Mouse (Mus musculus) liver, adult 2 months (tissue): ENCODE data around the gene Apoa5. TPM values are rescaled to one million over a fixed set of nuclear protein-coding genes. Genes with fewer than 3 reads are reported as not detected.

Experiments used
- DNase-seq: peaks from one replicate; pipeline ENCODE4 v3.0.0-alpha.2; 2011; ENCODE audit warnings: low read depth, low spot score; ENCODE audit errors: extremely low read depth
- H3K27ac ChIP-seq: fragments of 200-500 bp; replicated peaks from 2 replicates; pipeline ENCODE4 v1.5.1; 2012; ENCODE audit warnings: low read depth, mild to moderate bottlenecking, control low read depth, inconsistent platforms, low read length; ENCODE audit not compliant: insufficient read depth
- H3K27me3 ChIP-seq: fragments of 200-500 bp; 2 replicates; pipeline ENCODE4 v1.6.1; 2012; ENCODE audit warnings: mild to moderate bottlenecking, moderate library complexity, low read length, inconsistent platforms; ENCODE audit not compliant: control insufficient read depth, insufficient read depth
- H3K36me3 ChIP-seq: fragments of 200-500 bp; 2 replicates; pipeline ENCODE4 v1.6.1; 2012; ENCODE audit warnings: low read length, inconsistent platforms; ENCODE audit not compliant: control insufficient read depth, insufficient read depth
- H3K4me1 ChIP-seq: fragments of 200-500 bp; 2 replicates; pipeline ENCODE4 v1.6.1; 2011; ENCODE audit warnings: low read length; ENCODE audit not compliant: control insufficient read depth, insufficient read depth
- H3K4me3 ChIP-seq: fragments of 200-500 bp; 2 replicates; pipeline ENCODE4 v1.5.1; 2011; ENCODE audit warnings: low read depth, mild to moderate bottlenecking, control low read depth, low read length, moderate library complexity; ENCODE audit not compliant: insufficient read depth
- H3K79me2 ChIP-seq: fragments of 200-500 bp; 2 replicates; pipeline ENCODE4 v1.6.1; 2012; ENCODE audit warnings: inconsistent platforms, mild to moderate bottlenecking, low read length, moderate library complexity; ENCODE audit not compliant: control insufficient read depth, insufficient read depth
- H3K9ac ChIP-seq: fragments of 200-500 bp; 2 replicates; pipeline ENCODE4 v1.6.1; 2012; ENCODE audit warnings: low read depth, mild to moderate bottlenecking, control low read depth, inconsistent platforms, low read length
- CTCF ChIP-seq: fragments of 200-500 bp; IDR thresholded peaks from 2 replicates; pipeline ENCODE4 v1.5.1; 2011; ENCODE audit warnings: low read depth, low read length, control low read depth
- POLR2A ChIP-seq: fragments of 200-500 bp; IDR thresholded peaks from 2 replicates; pipeline ENCODE4 v1.6.1; 2011; ENCODE audit warnings: low read length, control low read depth; ENCODE audit not compliant: insufficient read depth; ENCODE audit errors: extremely low read depth
- WGBS: fragments of 180-500 bp; shearing (Covaris S2); methylation state at CpG from one replicate; pipeline ENCODE4 v1.1.7; 2018; 5-methylcytosine and 5-hydroxymethylcytosine counted together
- polyA plus RNA-seq: library from polyadenylated mRNA; depleted of rRNA; stranded (reverse); fragments of >200 nt; gene quantifications from 2 replicates; pipeline ENCODE4 v1.2.3, GENCODE M21; 2012
- total RNA-seq: library from RNA; depleted of rRNA; stranded (reverse); fragments of >200 nt; gene quantifications from 2 replicates; pipeline ENCODE4 v1.2.3, GENCODE M21; 2014

Apoa5 gene
- total and polyA plus RNA-seq, 2 experiments = 771 to 3,079 TPM

- Histone ChIP-seq H3K79me2 (peaks cover 3% of the 10 kb centered on the region; the same call in 1 of the 2 replicates), H3K4me3 (peak overlapping the region; percentile 63), H3K4me1 (peaks cover 7% of the 10 kb centered on the region), H3K27me3 (no peaks in the 10 kb centered on the region), H3K27ac (peak overlapping the region; percentile 88), H3K9ac (peak overlapping the region; percentile 79), H3K36me3 (peaks cover 11% of the 10 kb centered on the region)
- DNase-seq = peak; percentile 55
- WGBS = 37% methylated on average over 5 of the region's 5 CpGs
- TF ChIP-seq CTCF (peak; percentile 15; the same call in 1 of the 2 replicates), POLR2A (0 out of 2 replicates have a peak, but pooled peaks have one; percentile 56)
Observed at GRCm38 (mm10) chr9:46269125-46269524, 692 bp downstream of the Apoa5 start.

DNA sequence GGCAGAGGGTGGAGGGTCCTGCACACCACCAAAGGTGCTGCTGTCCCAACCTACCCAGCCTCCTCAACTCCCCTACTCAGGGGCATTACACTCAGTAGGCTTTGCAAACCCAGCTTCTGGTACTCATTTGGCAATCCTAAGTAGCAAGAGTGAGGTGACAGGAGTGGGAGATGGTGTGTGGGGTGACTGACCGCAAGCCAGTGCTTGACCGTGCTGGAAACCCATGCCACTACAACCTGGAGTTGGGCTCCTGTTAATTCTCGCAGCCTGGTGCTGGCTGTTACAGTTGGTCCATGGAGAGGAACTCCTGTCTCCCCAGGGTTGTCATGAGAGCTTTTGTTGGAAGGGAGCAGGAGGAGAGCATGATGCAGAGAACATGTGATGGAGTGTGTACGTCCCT, 2.3 kb downstream of the Apoa5 start:
- H3K9ac ChIP-seq = peak overlapping the region; percentile 79
- no peaks in the 10 kb centered on the region for H3K27me3 ChIP-seq
- peak overlapping the region; percentile 63 for H3K4me3 ChIP-seq

DNA sequence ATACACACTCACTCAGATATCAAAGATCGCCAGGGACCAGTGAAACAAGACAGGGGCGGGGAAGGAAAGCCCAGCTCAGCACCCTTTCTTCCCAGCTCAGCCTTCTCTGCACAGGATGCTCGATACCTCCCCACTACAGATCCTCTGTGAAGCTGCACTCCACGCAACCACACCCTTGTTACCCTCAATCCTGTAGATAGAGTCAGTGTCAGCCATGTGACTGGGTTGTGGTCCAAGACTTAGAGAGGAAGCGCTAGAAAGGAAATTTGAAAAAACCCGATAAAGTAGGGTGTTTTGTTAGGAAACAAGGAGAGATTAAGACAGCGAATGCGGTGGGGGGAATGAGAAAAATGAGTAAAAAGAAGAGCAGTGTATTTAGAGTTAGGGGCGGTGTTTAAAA, 3.6 kb downstream of the Apoa5 start:
- WGBS = 12% methylated on average over 9 of the region's 9 CpGs
- DNase-seq = peak; percentile 91
- Histone ChIP-seq H3K4me3 (peak overlapping the region; percentile 63), H3K27ac (peak overlapping the region; percentile 88), H3K79me2 (peaks cover 3% of the 10 kb centered on the region; the same call in 1 of the 2 replicates), H3K9ac (peak overlapping the region; percentile 5), H3K27me3 (no peaks in the 10 kb centered on the region), H3K4me1 (peaks cover 19% of the 10 kb centered on the region), H3K36me3 (peaks cover 35% of the 10 kb centered on the region)
- TF ChIP-seq POLR2A = peak; percentile 91
- TF ChIP-seq CTCF = 0 out of 2 replicates have a peak, but pooled peaks have one; percentile 13

More for the DNA sequence above, 2.3 kb downstream of the Apoa5 start:
- Histone ChIP-seq H3K27ac (peak overlapping the region; percentile 88), H3K36me3 (peaks cover 22% of the 10 kb centered on the region), H3K4me1 (peaks cover 11% of the 10 kb centered on the region), H3K79me2 (peaks cover 3% of the 10 kb centered on the region; the same call in 1 of the 2 replicates)
- peak; percentile 51 for DNase-seq
- WGBS = 49% methylated on average over 4 of the region's 4 CpGs
- TF ChIP-seq CTCF (no peak; the same call in 1 of the 2 replicates), POLR2A (peak; percentile 79)

DNA sequence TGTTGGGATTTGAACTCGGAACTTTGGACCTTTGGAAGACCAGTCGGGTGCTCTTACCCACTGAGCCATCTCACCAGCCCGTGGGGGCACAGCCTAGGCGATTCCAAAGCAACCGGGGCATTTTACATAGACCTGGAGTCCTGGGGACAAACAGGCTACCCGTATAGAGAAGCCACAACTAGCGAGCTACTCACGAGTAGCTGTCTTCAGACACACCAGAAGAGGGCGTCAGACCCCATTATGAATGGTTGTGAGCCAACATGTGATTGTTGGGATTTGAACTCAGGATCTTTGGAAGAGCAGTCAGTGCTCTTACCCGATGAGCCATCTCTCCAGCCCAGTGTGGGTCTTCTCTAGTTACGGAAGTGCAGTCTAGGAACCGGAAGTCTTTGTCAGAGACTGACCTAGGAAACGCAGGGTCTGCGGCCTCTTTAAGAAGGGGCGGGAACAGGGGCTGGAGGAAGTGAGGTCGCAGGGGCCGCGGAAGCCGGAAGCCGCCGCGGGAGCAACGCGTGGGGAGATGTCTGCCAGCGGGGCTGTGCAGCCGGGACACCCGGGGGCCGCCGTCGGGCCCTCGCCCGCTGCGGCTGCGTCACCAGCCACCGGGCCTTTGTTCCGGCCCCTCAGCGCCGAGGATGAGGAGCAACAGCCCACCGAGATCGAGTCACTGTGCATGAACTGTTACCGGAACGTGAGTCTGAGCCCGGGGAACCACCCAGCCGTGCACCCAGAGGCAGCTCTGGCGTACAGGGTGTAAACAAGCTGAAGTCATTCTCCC, 4.4 kb downstream of the Apoa5 start, which contains the start of gene Zpr1:
Gene Zpr1 (plus strand): TSS at position 388 of the 778 bp plus-strand sequence.
- peaks cover 43% of the 10 kb centered on the region for H3K36me3 ChIP-seq
- peak within 1 kb of the TSS; percentile 77 for H3K9ac ChIP-seq
- H3K27me3 ChIP-seq = no peaks in the 10 kb centered on the region
- peak within 1 kb of the TSS; percentile 88 for H3K27ac ChIP-seq
- peak; percentile 98 for DNase-seq
- WGBS = 1% methylated on average over 45 of the region's 45 CpGs
- TF ChIP-seq POLR2A (peak; percentile 53; the same call in 1 of the 2 replicates), CTCF (no peak; the same call in 1 of the 2 replicates)
- H3K4me1 ChIP-seq = peaks cover 16% of the 10 kb centered on the region
- peaks cover 3% of the 10 kb centered on the region; the same call in 1 of the 2 replicates for H3K79me2 ChIP-seq
- peak within 1 kb of the TSS; percentile 69 for H3K4me3 ChIP-seq

DNA sequence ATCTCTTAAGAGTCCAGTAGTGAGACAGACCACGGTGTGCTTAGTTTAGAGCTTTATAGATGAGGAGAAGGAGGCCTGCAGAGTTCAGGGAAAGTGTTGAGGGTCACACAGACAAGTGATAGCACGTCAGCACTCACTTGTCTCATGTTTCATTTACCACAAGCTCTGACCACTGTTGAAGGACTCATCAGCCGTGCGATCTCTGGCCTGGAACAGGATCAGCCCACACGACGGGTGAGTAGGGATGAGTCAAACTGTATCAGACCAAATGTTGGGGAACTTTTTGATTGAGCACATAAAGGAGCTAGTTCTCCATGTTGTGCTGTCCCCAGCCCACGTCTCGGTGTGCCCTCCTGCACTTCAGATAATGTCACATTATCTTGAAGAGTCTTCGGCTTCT, 6.1 kb downstream of the Apoa5 start:
- DNase-seq = no peak
- H3K79me2 ChIP-seq = no peaks in the 10 kb centered on the region
- H3K9ac ChIP-seq = peak overlapping the region; percentile 21; the same call in 1 of the 2 replicates
- no peak for TF ChIP-seq POLR2A
- no peak for TF ChIP-seq CTCF
- H3K27ac ChIP-seq = no peak overlapping the region
- 0 out of 2 replicates have a peak overlapping the region, but pooled peaks have one; percentile 11 for H3K4me3 ChIP-seq
- H3K4me1 ChIP-seq = peaks cover 18% of the 10 kb centered on the region
- H3K27me3 ChIP-seq = no peaks in the 10 kb centered on the region
- 75% methylated on average over 9 of the region's 9 CpGs for WGBS
- peaks cover 50% of the 10 kb centered on the region for H3K36me3 ChIP-seq
